Mouse (Mus musculus): ENCODE measurements around the gene Sgcd. TPM values are rescaled to one million over a fixed set of nuclear protein-coding genes. Genes with fewer than 3 reads are reported as not detected.

Gene Sgcd
- polyA plus RNA-seq, 1 experiment from 2014 or later: 4.3 TPM

DNA sequence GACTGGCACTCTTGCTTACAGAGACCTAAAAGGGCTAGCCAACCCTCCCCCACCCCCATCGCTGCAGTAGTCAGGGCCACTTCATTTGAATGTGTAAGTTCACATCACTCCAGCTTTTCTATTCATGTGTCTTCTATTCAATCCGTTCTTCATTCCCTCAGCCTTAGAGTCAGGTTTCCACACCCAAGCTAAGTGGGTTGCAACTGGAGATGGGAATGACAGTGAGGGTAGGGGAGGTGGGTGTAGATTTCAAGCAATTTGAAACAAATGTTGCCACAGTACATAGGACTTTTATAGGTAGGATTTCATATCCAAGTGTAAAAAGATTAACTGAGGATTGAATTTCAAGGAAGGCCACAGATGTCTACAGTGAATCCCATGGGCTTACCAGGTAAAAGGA, 870.9 kb downstream of the Sgcd start:
- no peaks in the 10 kb centered on the region for H3K9me3 ChIP-seq (ENCODE audit: control insufficient read depth, low read length)
- 22% methylated on average over 2 of the region's 2 CpGs for WGBS
- no peak for ATAC-seq (ENCODE audit: low FRiP score)
- H3K4me1 ChIP-seq (replicated peaks; ENCODE audit: control insufficient read depth, insufficient read depth, low read length): no peaks in the 10 kb centered on the region; the same call in 1 of the 2 replicates
- no peaks in the 10 kb centered on the region for H3K27me3 ChIP-seq (ENCODE audit: control insufficient read depth, insufficient read depth, low read length)
- no peak overlapping the region for H3K27ac ChIP-seq (ENCODE audit: low read depth, low read length)
- H3K4me3 ChIP-seq (ENCODE audit: low read depth, low read length): no peak overlapping the region
- DNase-seq (ENCODE audit: low spot score): peak; percentile 15
- H3K4me2 ChIP-seq (replicated peaks; ENCODE audit: low read depth, low read length): no peak overlapping the region
- no peaks in the 10 kb centered on the region for H3K36me3 ChIP-seq (ENCODE audit: control insufficient read depth, insufficient read depth, low read length)
- no peak overlapping the region for H3K9ac ChIP-seq (ENCODE audit: low read depth, low read length)

DNA sequence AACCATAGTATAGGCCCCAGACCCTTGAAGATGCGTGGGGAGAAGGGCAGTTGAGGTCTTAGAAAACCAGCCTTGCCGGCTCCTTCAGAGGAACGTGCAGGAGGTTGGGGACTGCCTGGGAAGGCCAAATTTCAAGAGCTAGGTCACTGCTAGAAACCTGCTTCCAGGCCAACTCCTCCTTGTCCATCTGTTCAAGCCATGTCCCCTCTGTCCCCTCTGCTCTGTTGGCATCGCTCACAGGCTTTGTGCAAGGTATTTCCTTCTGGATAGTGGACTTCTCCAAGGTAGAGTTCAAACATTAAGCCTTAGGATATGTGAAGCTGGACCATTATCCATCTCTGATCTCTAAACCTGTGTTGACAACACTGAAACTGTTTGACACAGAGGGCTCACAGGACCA, 874.4 kb downstream of the Sgcd start:
- no peak overlapping the region for H3K9ac ChIP-seq (ENCODE audit: low read depth, low read length)
- WGBS: 86% methylated on average over 4 of the region's 4 CpGs
- no peaks in the 10 kb centered on the region; the same call in 1 of the 2 replicates for H3K4me1 ChIP-seq (replicated peaks; ENCODE audit: control insufficient read depth, insufficient read depth, low read length)
- H3K4me3 ChIP-seq (ENCODE audit: low read depth, low read length): no peak overlapping the region
- no peak for DNase-seq (ENCODE audit: low spot score)
- no peaks in the 10 kb centered on the region for H3K9me3 ChIP-seq (ENCODE audit: control insufficient read depth, low read length)
- ATAC-seq (ENCODE audit: low FRiP score): no peak
- H3K36me3 ChIP-seq (ENCODE audit: control insufficient read depth, insufficient read depth, low read length): no peaks in the 10 kb centered on the region
- no peak overlapping the region for H3K27ac ChIP-seq (ENCODE audit: low read depth, low read length)
- H3K4me2 ChIP-seq (replicated peaks; ENCODE audit: low read depth, low read length): no peak overlapping the region
- no peaks in the 10 kb centered on the region for H3K27me3 ChIP-seq (ENCODE audit: control insufficient read depth, insufficient read depth, low read length)

DNA sequence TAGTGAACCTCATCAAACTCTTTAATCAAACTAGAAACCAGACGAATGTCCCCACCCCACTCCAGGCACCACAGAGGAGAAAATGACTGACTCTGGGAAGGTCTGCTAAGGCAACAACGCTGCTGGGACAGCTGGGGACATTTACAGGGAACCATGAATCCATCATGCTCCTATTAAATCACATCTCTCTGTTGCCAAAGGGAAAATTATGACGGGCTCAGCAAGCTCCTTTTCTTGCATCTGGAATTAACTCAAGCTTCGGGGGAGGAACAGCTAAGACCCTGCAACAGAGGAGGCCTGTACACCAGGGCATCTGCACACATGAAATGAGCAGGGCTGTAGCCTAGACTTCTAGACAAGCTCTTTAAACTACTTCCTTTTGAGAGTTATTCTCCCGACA, 875.7 kb downstream of the Sgcd start:
- no peak for ATAC-seq (ENCODE audit: low FRiP score)
- WGBS: 67% methylated on average over 5 of the region's 5 CpGs

DNA sequence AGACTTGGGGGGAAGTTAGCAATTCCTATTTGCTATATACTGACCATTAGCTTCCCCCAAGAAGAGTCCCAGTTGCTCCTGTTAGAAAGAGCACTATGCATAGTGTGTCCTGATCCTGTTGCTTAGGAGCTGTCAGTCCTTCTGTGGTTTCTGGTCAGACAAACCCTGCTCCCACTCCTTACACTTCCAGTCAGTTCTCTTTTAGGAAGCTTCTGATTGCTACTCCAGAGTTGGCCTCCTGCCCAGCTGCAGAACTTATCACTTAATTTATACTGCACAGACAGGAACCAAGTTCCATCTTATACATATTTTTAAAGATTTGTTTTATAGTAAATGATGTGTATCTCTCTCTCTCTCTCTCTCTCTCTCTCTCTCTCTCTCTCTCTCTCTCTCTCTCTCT, 878.5 kb downstream of the Sgcd start:
- Histone ChIP-seq H3K27me3 (ENCODE audit: control insufficient read depth, insufficient read depth, low read length) (no peaks in the 10 kb centered on the region), H3K4me2 (replicated peaks; ENCODE audit: low read depth, low read length) (no peak overlapping the region), H3K27ac (ENCODE audit: low read depth, low read length) (no peak overlapping the region), H3K9ac (ENCODE audit: low read depth, low read length) (no peak overlapping the region), H3K9me3 (ENCODE audit: control insufficient read depth, low read length) (no peaks in the 10 kb centered on the region), H3K36me3 (ENCODE audit: control insufficient read depth, insufficient read depth, low read length) (no peaks in the 10 kb centered on the region), H3K4me3 (ENCODE audit: low read depth, low read length) (no peak overlapping the region), H3K4me1 (replicated peaks; ENCODE audit: control insufficient read depth, insufficient read depth, low read length) (no peaks in the 10 kb centered on the region)
- ATAC-seq (ENCODE audit: low FRiP score) (no peak), DNase-seq (ENCODE audit: low spot score) (no peak)

More for the DNA sequence above, 875.7 kb downstream of the Sgcd start:
- Histone ChIP-seq H3K9ac (ENCODE audit: low read depth, low read length) (no peak overlapping the region), H3K36me3 (ENCODE audit: control insufficient read depth, insufficient read depth, low read length) (no peaks in the 10 kb centered on the region), H3K27ac (ENCODE audit: low read depth, low read length) (no peak overlapping the region), H3K4me2 (replicated peaks; ENCODE audit: low read depth, low read length) (no peak overlapping the region), H3K27me3 (ENCODE audit: control insufficient read depth, insufficient read depth, low read length) (no peaks in the 10 kb centered on the region), H3K4me1 (replicated peaks; ENCODE audit: control insufficient read depth, insufficient read depth, low read length) (no peaks in the 10 kb centered on the region; the same call in 1 of the 2 replicates), H3K4me3 (ENCODE audit: low read depth, low read length) (no peak overlapping the region), H3K9me3 (ENCODE audit: control insufficient read depth, low read length) (no peaks in the 10 kb centered on the region)
- DNase-seq (ENCODE audit: low spot score): no peak

DNA sequence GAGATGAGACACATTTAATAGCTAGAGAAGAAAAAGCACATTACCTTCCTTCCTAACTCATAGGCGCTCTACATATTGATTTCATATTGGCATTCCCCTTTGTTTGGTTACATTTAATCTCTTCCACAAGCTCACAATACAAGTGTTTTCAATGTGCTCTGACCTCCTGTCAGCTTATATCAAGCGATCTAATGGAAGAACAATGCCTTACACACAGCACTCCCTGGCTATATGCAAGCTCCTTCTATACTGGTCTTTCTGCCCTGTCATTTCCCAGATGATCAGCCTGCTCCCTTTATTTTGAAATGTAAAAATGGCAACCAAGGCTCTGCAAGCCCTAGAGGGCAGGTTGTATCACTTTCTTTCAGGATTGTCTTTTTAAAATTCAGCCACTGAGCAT, 881.1 kb downstream of the Sgcd start:
- WGBS: 74% methylated on average over 2 of the region's 2 CpGs
- H3K36me3 ChIP-seq (ENCODE audit: control insufficient read depth, insufficient read depth, low read length): no peaks in the 10 kb centered on the region
- H3K9me3 ChIP-seq (ENCODE audit: control insufficient read depth, low read length): no peaks in the 10 kb centered on the region
- DNase-seq (ENCODE audit: low spot score) (no peak), ATAC-seq (ENCODE audit: low FRiP score) (no peak)
- H3K4me2 ChIP-seq (replicated peaks; ENCODE audit: low read depth, low read length): no peak overlapping the region
- no peaks in the 10 kb centered on the region for H3K4me1 ChIP-seq (replicated peaks; ENCODE audit: control insufficient read depth, insufficient read depth, low read length)
- no peak overlapping the region for H3K27ac ChIP-seq (ENCODE audit: low read depth, low read length)
- no peak overlapping the region for H3K4me3 ChIP-seq (ENCODE audit: low read depth, low read length)
- H3K27me3 ChIP-seq (ENCODE audit: control insufficient read depth, insufficient read depth, low read length): no peaks in the 10 kb centered on the region
- H3K9ac ChIP-seq (ENCODE audit: low read depth, low read length): no peak overlapping the region

DNA sequence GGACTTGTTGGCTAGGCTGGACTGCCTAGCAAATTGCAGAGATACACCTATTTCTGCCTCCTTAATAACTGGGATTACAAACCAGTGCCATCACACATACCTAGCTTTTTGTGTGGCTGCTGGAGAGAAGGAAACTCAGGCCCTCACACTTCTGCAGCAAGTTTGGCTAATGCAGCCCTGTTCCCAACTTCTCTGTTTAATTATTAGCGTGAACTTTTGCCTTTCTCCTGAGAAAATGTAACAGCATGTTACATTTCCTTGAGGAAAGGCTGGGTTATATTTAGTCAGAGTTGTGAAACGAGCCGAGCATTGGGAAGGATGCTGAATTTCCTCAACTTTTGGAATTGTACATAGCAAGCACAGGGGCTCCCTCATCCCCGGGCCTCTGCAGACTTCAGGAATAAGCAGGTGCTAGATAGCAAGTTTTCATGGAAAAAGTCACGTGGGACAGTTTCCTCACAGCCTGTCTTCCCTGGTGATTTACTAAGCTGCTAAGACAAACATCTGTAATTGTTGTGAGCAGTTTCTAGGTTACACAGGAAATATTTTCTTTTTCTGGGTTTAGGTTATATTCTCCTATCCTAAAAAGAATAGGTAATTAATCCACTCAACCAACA, 895.4 kb downstream of the Sgcd start:
- no peaks in the 10 kb centered on the region for H3K27me3 ChIP-seq (ENCODE audit: control insufficient read depth, insufficient read depth, low read length)
- DNase-seq (ENCODE audit: low spot score): no peak
- WGBS: 78% methylated on average over 5 of the region's 5 CpGs
- H3K9ac ChIP-seq (ENCODE audit: low read depth, low read length): no peak overlapping the region
- no peaks in the 10 kb centered on the region for H3K4me1 ChIP-seq (replicated peaks; ENCODE audit: control insufficient read depth, insufficient read depth, low read length)
- no peaks in the 10 kb centered on the region for H3K36me3 ChIP-seq (ENCODE audit: control insufficient read depth, insufficient read depth, low read length)
- ATAC-seq (ENCODE audit: low FRiP score): no peak
- H3K27ac ChIP-seq (ENCODE audit: low read depth, low read length): no peak overlapping the region
- no peaks in the 10 kb centered on the region for H3K9me3 ChIP-seq (ENCODE audit: control insufficient read depth, low read length)
- no peak overlapping the region for H3K4me2 ChIP-seq (replicated peaks; ENCODE audit: low read depth, low read length)
- no peak overlapping the region for H3K4me3 ChIP-seq (ENCODE audit: low read depth, low read length)

DNA sequence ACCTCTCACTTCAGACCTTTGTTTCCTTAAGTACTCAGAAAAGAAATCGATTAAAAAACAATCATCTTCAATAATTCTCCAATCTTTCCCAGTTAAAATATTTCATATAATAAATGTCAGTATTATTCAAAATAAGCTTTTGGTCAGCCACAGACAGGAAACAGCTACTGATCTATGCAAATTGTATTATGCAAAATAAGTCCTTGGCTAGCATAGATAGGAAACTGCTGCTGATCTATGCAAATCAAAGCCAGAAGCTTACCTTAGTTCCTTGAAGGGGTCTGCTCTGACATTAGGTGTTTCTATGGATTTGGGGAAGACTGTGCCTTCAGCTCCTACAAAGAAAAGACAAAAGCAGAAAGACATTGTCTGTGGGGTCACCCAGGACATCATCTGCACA, 906.3 kb downstream of the Sgcd start:
- no peak overlapping the region for H3K4me3 ChIP-seq (ENCODE audit: low read depth, low read length)
- H3K4me1 ChIP-seq (replicated peaks; ENCODE audit: control insufficient read depth, insufficient read depth, low read length): no peaks in the 10 kb centered on the region
- no peaks in the 10 kb centered on the region for H3K36me3 ChIP-seq (ENCODE audit: control insufficient read depth, insufficient read depth, low read length)
- DNase-seq (ENCODE audit: low spot score): no peak
- no peak overlapping the region for H3K27ac ChIP-seq (ENCODE audit: low read depth, low read length)
- no peak for ATAC-seq (ENCODE audit: low FRiP score)
- no peaks in the 10 kb centered on the region for H3K27me3 ChIP-seq (ENCODE audit: control insufficient read depth, insufficient read depth, low read length)
- H3K4me2 ChIP-seq (replicated peaks; ENCODE audit: low read depth, low read length): no peak overlapping the region
- no peaks in the 10 kb centered on the region for H3K9me3 ChIP-seq (ENCODE audit: control insufficient read depth, low read length)
- no peak overlapping the region for H3K9ac ChIP-seq (ENCODE audit: low read depth, low read length)
- 82% methylated on average over 1 of the region's 1 CpGs for WGBS

DNA sequence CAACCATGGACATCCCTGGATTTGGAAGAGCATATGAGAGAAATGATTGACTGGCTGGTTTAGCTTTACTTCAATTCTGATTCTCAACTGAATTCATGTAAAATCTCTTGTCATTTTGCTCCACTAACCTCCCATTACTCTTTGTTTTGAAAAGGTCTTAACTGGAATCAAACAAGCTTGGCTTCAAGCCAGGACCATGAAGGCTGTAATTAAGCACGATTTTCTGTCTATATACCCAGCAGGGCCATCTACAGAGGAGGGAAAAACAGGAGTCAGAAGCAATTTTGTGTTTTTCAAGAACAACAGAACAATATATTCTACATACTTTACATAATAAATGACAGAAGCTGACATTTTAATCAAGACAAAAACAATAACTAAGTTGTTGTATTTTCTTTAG, 915.2 kb downstream of the Sgcd start:
- no peak for ATAC-seq (ENCODE audit: low FRiP score)
- Histone ChIP-seq H3K36me3 (ENCODE audit: control insufficient read depth, insufficient read depth, low read length) (no peaks in the 10 kb centered on the region), H3K4me2 (replicated peaks; ENCODE audit: low read depth, low read length) (no peak overlapping the region), H3K9me3 (ENCODE audit: control insufficient read depth, low read length) (no peaks in the 10 kb centered on the region), H3K27me3 (ENCODE audit: control insufficient read depth, insufficient read depth, low read length) (no peaks in the 10 kb centered on the region), H3K4me1 (replicated peaks; ENCODE audit: control insufficient read depth, insufficient read depth, low read length) (no peaks in the 10 kb centered on the region), H3K4me3 (ENCODE audit: low read depth, low read length) (no peak overlapping the region), H3K27ac (ENCODE audit: low read depth, low read length) (no peak overlapping the region), H3K9ac (ENCODE audit: low read depth, low read length) (no peak overlapping the region)
- 69% methylated on average over 1 of the region's 1 CpGs for WGBS
- DNase-seq (ENCODE audit: low spot score): no peak

DNA sequence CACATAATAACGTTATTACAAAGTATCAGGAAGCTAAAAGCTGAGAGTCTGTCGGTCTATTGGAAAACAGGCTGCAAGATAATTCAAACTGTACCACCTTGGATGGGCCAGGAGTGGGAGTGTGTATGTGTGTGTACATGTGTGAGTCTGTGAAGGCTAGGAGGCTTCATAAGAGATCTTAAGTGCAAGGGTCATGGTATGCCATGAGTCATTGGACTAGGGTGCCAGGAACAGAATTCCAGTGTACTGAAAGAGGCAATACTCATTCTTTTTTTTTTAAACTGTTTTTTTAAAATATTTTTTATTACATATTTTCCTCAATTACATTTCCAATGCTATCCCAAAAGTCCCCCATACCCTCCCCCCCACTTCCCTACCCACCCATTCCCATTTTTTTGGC, 917.6 kb downstream of the Sgcd start:
- Histone ChIP-seq H3K27ac (ENCODE audit: low read depth, low read length) (no peak overlapping the region), H3K4me1 (replicated peaks; ENCODE audit: control insufficient read depth, insufficient read depth, low read length) (no peaks in the 10 kb centered on the region), H3K4me2 (replicated peaks; ENCODE audit: low read depth, low read length) (no peak overlapping the region), H3K4me3 (ENCODE audit: low read depth, low read length) (no peak overlapping the region), H3K9me3 (ENCODE audit: control insufficient read depth, low read length) (no peaks in the 10 kb centered on the region), H3K9ac (ENCODE audit: low read depth, low read length) (no peak overlapping the region), H3K27me3 (ENCODE audit: control insufficient read depth, insufficient read depth, low read length) (no peaks in the 10 kb centered on the region), H3K36me3 (ENCODE audit: control insufficient read depth, insufficient read depth, low read length) (no peaks in the 10 kb centered on the region)
- no peak for DNase-seq (ENCODE audit: low spot score)
- ATAC-seq (ENCODE audit: low FRiP score): no peak
- 92% methylated on average over 2 of the region's 2 CpGs for WGBS

Data from hindbrain, embryonic 11.5 days (tissue).